Mouse (Mus musculus): Measurements from ENCODE around the gene Epha1.

GRCm38 (mm10) chr6:42405134-42405533 is 32.1 kb upstream of the Epha1 start, which contains the start of gene Tas2r135:
- TF ChIP-seq CTCF (IDR thresholded peaks at IDR 0.05) = no peak
- TF ChIP-seq EP300 (IDR thresholded peaks at IDR 0.05) = no peak

Measured in lung, postnatal 0 days (tissue).